Comparison of ENCODE assay signal across 13 mouse cellular contexts in genomic region chr6:5429982-5430550, GRCm38 (mm10). TPM values are rescaled to one million over a fixed set of nuclear protein-coding genes. Genes with fewer than 3 reads are reported as not detected.
"Had no signal": no experiment of that assay in that cellular context is flagged by ENCODE, and none has a peak within 500 bp of the region (broad histone marks: within the 10 kb centered on the region; RNA-seq: fewer than 3 reads in every experiment).

No protein-coding gene starts in this region.

- ATAC-seq: midbrain, embryonic 16.5 days had no signal

- H3K27ac ChIP-seq: limb, embryonic 13.5 days; liver, embryonic 14.5 days; midbrain, embryonic 12.5 days; neural tube, embryonic 13.5 days had no signal

- DNase-seq: left cerebral cortex, postnatal 4 days; lung, adult 18-20 months; retina, postnatal 1 day; right cerebral cortex, postnatal 4 days; spleen, adult 18-20 months; thymus, adult 18-20 months; thymus, postnatal 14 days had no signal

- H3K4me3 ChIP-seq: limb, embryonic 13.5 days; midbrain, embryonic 12.5 days; neural tube, embryonic 13.5 days had no signal

- H3K9ac ChIP-seq: limb, embryonic 13.5 days; liver, embryonic 14.5 days; midbrain, embryonic 12.5 days; neural tube, embryonic 13.5 days had no signal

- H3K4me2 ChIP-seq: limb, embryonic 13.5 days; midbrain, embryonic 12.5 days; neural tube, embryonic 13.5 days had no signal

- H3K36me3 ChIP-seq: limb, embryonic 13.5 days; midbrain, embryonic 12.5 days; neural tube, embryonic 13.5 days had no signal

- H3K4me1 ChIP-seq: limb, embryonic 13.5 days; neural tube, embryonic 13.5 days had no signal

- H3K27me3 ChIP-seq: limb, embryonic 13.5 days; midbrain, embryonic 12.5 days; neural tube, embryonic 13.5 days had no signal

- H3K9me3 ChIP-seq: limb, embryonic 13.5 days; midbrain, embryonic 12.5 days; neural tube, embryonic 13.5 days had no signal

RNA-seq across cellular contexts. Expression of gene Asb4, which starts 46.9 kb away (rescaled TPM):
- total RNA-seq: megakaryocyte-erythroid progenitor cell, adult 5-6 weeks had no signal
